Mouse (Mus musculus) activated CD4-positive, CD25-positive, alpha-beta regulatory T cell, adult 4 months (primary cell): ENCODE measurements around the gene Gm16253. TPM values are rescaled to one million over a fixed set of nuclear protein-coding genes. Genes with fewer than 3 reads are reported as not detected.

Experiments
- ATAC-seq: one replicate; pipeline ENCODE4 v1.8.0; 2017
- polyA plus RNA-seq, 2 experiments: library from polyadenylated mRNA; unstranded; fragments of 100-300 nt; shearing (Covaris generic); gene quantifications; one replicate each; pipeline ENCODE4 v1.2.1; 2017

Gene Gm16253
- polyA plus RNA-seq, 2 experiments from 2014 or later, result not detected

- peak; percentile 80 for ATAC-seq
Measured at GRCm38 (mm10) chr3:96557694-96558093, 19.1 kb upstream of the Gm16253 start, which contains the start of gene Txnip. Txnip (plus strand) TSS chr3:96557957.

GRCm38 (mm10) chr3:96558159-96558558, 18.6 kb upstream of the Gm16253 start:
- peak; percentile 1 for ATAC-seq

GRCm38 (mm10) chr3:96558668-96559196, 18.1 kb upstream of the Gm16253 start:
- ATAC-seq, result no peak

GRCm38 (mm10) chr3:96559398-96559910, 17.3 kb upstream of the Gm16253 start:
- ATAC-seq, result no peak

GRCm38 (mm10) chr3:96559911-96560850, 16.6 kb upstream of the Gm16253 start:
- ATAC-seq, result no peak

GRCm38 (mm10) chr3:96560881-96561668, 15.7 kb upstream of the Gm16253 start:
- ATAC-seq, result no peak

- no peak for ATAC-seq
Measured at GRCm38 (mm10) chr3:96561946-96562681, 14.7 kb upstream of the Gm16253 start.

- no peak for ATAC-seq
Measured at GRCm38 (mm10) chr3:96563267-96563666, 13.5 kb upstream of the Gm16253 start.

GRCm38 (mm10) chr3:96563911-96564632, 12.7 kb upstream of the Gm16253 start:
- no peak for ATAC-seq

GRCm38 (mm10) chr3:96564633-96565032, 12.2 kb upstream of the Gm16253 start:
- peak; percentile 77 for ATAC-seq

GRCm38 (mm10) chr3:96565105-96565504, 11.7 kb upstream of the Gm16253 start:
- no peak for ATAC-seq

GRCm38 (mm10) chr3:96566661-96567450, 9.9 kb upstream of the Gm16253 start:
- no peak for ATAC-seq

- ATAC-seq, result no peak
Measured at GRCm38 (mm10) chr3:96568605-96569004, 8.2 kb upstream of the Gm16253 start.

- no peak for ATAC-seq
Measured at GRCm38 (mm10) chr3:96569506-96569905, 7.3 kb upstream of the Gm16253 start.

- no peak for ATAC-seq
Measured at GRCm38 (mm10) chr3:96569966-96570605, 6.7 kb upstream of the Gm16253 start.

- ATAC-seq, result peak; percentile 58
Measured at GRCm38 (mm10) chr3:96570643-96571042, 6.1 kb upstream of the Gm16253 start.

- no peak for ATAC-seq
Measured at GRCm38 (mm10) chr3:96571336-96571735, 5.4 kb upstream of the Gm16253 start.

GRCm38 (mm10) chr3:96571896-96572698, 4.7 kb upstream of the Gm16253 start:
- no peak for ATAC-seq
